Mouse (Mus musculus) kidney, postnatal 14 days (tissue): ENCODE measurements around the gene Sv2c.
"Not testable (repeated sequence)": the region's sequence is repeated elsewhere in the genome, so short reads cannot be mapped to it uniquely, and the experiment has no call there.

ENCODE experiments used
- DNase-seq: peaks from one replicate; pipeline ENCODE4 v3.0.0; 2022; ENCODE audit warnings: mixed read lengths

The Sv2c gene

DNA sequence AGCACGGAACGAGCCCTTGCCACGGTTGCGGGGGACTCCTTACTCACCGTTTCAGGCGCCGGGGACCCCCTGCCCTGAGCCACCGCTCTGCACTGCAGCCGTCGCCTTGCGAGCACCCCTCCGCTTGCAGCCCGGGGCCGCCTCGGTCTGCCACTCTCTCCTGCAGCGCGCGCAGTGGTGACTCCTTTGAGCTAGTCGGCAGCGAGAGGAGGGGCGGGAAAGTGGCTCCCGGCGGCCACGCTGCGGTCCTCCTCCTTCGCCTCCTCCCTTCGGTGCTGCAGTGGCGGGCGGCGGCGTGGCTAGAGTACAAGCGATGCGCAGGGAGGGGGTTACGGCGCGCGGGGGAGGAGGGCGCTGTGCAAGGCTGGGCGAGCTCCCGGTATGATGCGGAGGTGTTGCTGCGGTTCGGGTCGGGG is at the start of gene Sv2c:
Sv2c (minus strand) TSS at position 177 of the 416 bp plus-strand sequence.
- DNase-seq: peak; percentile 24

DNA sequence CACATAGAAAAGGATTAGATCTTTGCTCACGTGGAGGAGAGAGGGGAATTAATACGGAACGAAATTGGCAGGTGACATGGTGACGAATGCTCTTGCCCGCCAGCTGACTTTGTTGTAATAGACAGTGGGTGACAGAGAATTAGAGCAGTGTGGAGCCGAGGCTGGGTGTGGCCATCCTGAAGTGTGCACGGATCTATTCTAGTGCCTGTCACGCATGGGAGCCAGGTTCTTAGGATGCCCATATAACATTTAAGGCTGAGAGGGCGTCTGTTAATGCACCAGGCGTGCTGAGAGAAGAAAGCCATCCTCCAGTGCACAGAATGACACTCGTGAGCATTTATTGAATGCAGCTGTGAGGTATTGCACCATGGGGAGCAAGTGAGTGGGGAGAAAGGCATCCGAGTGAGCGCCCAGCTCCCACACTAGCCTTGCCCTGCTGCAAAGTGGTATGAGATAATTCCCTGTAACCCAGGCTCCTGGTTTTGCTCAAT is 48.3 kb upstream of the Sv2c start:
- no peak for DNase-seq

DNA sequence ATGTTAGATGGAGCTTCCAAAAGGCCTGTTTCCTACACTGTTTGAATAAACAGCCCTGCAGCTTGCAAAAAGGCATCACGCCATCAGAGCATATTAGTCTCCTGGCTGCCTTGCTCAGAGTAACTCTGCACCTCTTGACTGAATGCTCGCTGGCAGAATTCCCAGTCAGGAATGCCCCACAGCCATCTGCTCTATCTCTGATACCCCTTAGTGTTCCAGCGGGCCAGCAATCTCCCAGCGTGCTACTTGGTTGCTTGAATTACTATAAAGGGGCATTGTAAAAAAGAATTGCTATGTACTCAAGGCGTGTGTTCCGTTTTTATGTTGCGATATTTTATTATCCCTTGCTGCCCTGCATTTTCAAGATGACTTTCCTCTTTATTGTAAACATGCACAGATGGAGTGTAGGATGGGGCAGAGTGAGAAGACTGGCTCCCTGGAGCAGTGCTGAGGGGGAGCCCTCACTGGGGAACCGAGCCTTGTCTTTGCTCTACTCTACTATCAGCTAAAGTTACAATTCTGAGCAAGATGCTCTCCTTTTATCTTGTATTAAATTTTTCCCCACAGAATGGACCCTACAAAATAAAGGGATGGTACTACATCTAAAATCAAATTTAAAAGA is 43.3 kb upstream of the Sv2c start:
- no peak for DNase-seq

DNA sequence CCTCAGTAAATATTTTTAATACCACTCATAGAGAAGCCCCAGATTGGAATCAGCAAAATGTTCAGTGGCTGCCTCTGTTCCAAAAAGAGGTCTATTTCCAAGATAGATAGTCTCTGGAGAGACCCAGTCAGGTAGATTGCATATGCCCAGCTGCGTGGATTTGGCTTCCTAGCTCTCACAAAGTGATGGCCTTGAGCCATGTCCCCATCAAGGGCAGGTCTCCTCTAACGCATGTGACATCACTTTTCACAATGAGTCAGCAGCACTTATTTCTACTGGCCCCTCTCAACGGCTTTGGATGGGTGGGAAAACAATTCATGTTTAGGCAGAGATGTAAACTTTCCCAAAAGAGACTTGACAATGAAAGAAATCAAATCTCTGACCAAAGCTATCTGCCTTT is 41.3 kb upstream of the Sv2c start:
- no peak for DNase-seq

DNA sequence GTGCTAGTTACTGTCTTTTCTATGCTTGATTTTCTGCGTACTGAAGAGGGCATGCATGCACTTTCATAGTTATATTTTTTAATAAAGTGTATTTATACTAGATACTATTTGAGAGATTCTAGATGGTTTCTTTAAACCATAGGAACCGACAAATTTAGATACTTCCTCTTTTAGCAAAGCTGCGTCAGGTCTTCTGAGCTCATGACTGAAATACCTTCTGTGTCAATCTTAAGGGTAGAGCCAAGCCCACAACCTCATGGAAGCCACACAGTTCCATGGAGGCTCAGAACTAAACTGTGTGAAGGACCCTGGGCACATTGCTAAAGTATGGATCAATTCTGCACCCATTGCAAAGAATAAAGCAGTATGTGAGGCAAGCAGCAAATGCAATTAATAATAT is 39.9 kb upstream of the Sv2c start:
- no peak for DNase-seq

DNA sequence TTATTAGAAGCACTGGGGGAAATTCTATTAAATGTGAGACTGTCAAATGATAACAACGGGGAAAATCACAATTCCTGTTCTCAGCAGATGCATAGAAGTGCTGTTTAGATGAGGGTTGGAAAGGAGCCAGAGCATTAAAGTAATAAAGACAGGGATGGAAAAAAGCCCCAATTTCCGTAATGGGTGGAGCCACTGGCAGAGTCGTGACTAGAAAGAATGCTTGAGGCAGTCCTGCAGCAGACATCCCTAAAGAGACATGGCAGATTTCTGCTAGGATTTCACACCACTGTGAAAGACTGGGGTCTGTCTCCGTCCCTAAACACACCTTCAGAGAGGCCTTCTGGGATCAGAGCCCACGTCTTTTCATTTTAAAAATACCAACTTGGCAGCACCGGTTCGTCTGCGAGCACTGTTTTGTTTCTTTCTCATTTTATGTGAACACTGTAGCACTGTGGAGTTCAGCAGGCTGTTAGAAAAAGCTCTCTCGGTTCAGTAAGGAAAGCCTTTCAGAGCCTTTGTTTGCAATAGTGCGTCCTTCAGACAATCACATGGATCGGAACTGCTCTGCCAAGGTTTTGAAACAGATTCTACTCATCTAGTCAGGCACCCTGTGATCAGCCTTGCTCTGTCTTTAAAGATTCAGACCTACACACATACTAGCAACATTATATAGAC is 36.8 kb upstream of the Sv2c start:
- DNase-seq: no peak

DNA sequence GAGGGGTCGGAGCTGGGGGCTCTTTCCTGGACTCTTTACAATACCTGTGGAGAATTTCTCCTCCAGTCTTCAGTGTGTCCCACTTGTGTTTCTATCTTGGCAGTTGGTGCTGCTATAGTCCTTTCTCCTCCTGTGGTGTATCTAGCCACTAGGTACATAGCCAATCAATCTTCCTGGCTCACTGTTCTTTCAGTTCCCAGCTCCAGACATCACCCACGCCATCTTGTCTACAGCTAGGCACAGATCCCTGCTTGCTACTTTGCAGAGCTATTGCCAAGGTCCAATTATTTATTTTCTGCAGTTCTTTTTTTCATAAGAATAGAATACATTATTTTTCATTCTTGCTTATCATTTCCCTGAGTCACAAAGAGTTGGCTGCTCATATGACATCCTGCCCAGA is 34.2 kb upstream of the Sv2c start:
- no peak for DNase-seq

DNA sequence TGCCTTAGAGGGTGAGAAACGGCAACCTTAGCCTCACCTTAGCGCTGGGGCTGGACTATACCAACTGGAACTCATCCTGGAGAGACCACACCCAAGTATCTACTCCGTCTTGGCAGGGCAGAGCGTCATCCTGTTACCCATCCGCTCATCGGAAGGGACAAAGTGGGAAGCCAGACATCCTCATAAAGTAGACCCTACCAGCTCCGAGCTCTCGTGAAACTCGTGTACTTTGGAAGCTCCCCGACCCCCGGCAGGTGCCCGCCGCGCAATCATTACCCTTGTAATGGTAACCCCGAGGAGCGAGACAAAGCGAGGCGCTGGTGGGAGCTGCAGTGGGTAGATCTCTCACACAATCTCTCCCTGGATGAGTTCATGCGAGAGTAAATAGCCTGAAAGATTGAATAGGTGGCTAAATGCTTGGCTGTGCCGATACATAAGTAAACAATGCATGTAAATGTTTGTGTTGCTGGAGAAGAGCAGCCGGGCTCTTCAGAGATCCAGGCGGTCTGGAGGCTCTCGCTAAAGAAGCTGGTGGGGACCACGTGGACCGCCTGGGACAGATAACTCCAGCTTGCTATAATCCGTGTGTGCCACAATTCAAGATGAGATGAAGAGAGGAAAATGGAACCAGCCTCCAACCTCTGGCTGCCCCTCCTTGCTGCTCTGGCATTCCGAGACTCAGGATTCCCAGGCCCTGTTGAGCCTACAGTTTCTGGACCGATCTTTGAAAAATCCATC is 1.2 kb upstream of the Sv2c start:
- DNase-seq: no peak

DNA sequence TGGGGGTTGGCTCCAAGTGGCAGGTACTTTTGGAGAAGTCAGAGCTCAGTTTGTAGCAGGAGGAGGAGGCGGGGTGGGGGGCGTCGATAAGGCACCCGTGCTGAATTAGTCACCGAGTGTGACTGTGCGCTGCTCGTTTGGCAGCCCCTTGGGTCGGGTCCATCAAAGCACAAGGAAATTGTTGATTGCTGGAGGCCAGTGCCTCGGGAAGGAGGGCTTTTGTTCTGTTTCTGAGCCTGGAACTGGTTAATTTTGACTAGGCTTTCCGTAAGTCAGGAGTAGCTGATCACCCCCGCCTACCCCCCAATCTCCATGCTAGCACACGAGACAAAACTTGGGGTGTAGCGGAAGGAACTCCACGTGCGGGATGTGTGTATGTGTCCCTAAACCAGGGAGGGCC is 456 bp upstream of the Sv2c start:
- DNase-seq: no peak

DNA sequence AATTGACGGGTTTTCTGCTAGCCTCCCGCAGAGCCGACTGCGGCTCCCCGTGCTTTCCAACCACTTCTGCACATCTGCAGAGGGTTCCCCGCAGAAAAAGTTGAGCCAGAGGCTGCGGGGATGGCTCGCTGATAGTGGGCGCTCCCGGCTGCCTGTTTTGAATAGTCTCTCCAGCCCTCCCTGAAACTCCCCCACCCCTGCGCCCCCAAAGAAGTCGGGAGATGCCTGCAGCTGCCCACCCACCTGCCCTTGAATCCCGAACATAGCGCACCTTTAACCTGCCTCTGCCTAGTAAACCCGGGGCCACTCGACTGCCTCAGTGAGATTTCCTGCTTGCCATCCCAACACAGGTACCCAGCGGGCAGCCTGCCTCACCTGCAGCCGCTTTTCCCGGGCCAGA is 466 bp downstream of the Sv2c start:
- DNase-seq: no peak

DNA sequence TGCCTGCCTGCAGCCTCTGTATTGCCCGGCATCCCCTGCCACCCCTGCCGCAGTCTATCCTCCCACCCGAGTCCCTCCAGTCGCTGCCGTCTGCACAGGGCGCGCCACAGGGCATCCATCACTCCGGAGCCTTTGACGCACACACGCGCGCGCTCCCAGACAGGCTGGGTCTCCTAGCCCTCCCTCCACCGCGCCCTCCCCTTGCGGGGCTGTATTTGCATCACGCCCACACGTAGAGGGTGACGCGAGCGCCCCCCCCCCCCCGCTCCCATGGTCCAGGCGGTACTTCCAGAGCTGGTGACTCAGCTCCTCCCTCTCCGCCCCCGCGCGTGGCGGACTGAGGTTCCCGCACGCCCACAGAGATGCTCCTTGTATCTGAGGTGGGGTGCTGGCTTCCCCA is 1.3 kb downstream of the Sv2c start:
- DNase-seq: no peak

DNA sequence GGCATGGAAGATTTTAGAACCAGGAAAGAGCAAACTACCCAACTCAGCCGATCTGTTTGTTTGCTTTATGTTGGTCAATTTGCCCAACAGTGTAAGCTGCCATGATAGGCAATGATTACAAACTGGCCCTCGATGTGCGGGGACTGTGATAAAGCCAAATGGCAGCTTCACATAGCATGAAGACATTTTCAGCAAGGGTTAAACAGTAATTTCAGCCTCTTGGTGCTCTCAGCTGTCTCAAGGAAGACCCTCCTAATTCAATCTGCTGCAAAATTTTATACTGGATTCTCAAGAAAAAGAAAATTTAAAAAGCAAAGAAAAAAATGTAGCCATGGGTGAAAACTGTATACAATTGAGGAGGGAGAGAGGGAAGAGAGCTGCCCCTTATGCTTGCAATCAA is 3.3 kb downstream of the Sv2c start:
- DNase-seq: no peak

DNA sequence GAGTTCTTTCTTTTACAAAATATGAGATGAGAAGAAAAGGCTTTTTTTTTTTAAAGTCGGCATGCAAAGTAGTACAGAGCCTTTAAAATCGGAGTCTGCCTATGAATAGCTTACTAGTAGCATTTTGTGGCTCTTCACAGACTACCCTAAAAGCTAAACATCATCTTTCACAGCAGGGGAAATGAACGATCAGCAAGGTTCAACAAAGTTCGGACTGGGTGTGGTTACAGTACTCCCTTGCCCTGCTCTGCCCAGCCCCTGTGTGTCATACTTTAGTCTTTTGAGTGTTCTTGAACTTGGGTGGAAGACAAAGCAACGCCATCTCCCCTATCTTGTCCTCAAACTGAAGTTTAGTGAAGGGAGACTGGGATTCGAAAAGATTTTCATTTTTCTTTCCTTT is 5.7 kb downstream of the Sv2c start:
- DNase-seq: no peak

DNA sequence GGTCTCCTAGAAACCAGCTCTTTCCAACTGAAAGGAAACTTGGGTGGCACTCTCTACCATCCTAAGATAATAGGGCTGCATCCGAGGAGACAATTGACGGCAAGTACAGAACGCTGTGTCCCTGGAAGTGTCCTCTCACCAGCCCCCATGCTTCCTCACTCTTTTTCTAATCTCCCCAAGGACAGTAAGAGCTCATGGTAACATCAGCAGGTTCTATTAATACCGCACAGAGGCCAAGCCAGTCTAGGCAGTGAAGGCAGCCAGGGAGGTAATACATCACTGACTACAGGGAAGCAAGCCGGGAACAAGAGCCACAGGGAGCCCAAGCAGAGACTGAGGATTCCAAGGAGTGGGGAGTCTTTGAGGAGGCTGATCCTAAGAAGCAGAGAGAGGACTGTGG is 7.4 kb downstream of the Sv2c start:
- DNase-seq: no peak

DNA sequence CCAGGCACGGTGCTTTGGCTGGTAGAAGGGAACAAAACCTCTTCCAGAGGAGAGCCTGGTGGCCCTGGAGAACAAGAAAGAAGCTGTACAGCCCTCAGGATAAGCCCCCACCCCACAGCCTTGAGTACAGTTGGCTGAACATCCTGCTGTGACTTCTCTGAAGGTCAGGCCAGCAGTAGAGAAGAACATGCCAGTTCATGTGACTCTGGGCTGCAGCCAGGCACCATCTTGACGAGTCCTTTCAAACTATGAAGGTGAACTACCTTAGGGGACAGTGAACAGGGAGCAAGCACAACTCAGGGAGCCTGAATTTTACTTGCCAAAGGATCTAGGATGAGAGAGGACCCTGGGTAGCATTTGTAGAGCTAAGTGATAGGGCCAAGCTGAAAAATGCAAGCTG is 19.7 kb downstream of the Sv2c start:
- no peak for DNase-seq

DNA sequence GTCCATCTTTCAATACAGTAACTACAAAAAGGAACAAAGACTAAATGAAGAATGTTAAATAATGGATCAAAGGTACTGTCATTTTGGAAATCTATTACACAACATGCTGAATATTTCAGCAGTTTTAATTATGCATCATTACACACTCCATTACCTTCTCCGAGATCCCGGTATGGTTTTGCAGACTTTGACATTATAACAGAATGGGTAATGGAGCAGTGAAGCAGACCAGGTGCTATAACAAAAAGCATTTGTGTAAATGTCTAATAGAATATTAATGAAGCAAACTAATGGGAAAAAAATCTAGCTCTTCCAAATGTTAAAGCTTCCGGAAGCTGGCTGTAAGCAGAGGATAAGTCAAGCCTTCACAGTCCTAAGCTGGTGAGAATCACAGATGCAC is 21.6 kb downstream of the Sv2c start:
- no peak for DNase-seq

DNA sequence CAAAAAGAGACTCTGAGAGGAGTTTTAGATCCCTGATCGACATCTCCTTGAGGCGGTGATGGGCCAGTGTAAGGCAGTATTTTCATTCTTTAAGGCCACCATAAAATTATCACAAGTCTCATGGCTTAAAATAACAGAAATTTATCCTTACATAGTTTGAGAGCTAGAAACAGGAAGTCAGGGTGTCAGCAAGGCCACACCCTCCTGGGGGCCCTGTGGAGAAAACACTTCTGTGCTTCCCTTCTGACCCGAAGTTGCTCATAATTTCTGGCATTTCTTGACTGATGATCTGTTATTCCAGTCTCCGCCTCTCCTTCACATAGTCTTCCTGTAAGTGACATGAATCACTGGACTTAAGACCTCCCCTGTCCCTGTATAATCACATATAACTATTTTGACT is 26.0 kb downstream of the Sv2c start:
- no peak for DNase-seq

DNA sequence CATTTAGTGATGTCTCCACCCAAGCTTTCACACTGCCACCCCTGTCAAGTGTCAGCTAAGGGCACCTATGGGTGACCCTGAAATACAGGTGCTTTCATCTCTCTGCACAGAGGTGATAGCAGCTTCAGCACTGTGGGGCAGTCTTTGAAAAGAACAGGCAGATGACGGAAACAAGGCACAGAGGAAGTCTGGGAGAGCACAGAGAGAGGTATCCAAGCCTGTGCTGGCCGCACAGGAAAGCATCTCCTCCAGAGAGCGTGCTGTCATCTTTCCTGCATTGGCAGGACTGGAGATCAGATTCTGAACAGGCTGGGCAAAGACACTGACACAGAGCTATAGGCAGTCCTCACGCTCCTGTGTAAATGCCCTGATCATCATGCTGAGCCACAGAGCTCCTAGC is 41.4 kb downstream of the Sv2c start:
- no peak for DNase-seq

DNA sequence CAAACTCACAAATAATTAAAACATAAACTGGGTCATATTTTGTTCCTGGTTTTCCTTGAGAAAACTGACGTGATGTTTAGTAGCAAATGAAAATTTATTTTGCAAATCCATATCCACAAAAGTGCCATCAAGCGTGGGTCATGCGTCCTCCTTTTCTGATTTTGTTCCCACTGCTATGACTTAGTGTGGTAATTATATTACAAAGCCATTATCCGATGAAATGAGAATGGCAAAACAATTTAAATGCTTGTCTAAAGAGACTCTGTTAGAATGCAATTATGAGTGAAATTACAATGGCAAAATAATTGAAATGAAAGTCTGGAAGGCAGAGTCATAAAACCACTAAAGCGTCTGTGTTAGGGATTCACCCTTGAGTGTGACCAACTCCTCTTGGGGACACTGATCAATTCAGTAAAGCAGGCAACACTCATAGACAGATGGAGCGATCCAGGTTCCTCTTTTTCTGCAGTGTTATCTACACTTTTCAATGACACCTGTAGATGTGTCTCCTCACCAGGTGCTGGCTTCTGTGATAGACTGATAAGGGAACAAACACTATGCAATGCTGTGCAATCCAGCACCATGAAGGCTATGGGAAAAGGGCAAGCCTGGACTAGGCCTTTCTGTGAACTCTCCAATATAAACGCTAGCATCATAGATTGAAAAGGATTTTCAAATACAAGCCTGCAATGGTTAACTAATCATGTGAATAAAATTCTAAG is 46.6 kb downstream of the Sv2c start:
- DNase-seq: no peak

DNA sequence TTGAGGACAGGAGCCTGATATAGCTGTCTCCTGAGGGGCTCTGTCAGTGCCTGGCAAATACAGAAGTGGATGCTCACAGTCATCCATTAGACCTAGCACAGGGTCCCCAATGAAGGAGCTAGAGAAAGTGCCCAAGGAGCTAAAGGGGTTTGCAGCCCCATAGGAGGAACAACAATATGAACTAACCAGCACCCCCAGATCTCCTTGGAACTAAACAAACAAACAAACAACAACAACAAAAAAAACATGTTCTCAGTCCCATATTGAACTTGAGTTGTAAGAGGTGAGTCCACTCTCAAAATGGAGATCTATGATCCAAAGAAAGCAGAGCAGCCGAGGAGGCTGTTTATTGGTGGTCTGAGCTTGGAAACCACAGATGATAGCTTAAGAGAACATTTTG is 50.6 kb downstream of the Sv2c start, which contains the start of gene Gm17190:
Gm17190 (plus strand) TSS at position 301 of the 400 bp plus-strand sequence.
- DNase-seq: not testable (repeated sequence)

DNA sequence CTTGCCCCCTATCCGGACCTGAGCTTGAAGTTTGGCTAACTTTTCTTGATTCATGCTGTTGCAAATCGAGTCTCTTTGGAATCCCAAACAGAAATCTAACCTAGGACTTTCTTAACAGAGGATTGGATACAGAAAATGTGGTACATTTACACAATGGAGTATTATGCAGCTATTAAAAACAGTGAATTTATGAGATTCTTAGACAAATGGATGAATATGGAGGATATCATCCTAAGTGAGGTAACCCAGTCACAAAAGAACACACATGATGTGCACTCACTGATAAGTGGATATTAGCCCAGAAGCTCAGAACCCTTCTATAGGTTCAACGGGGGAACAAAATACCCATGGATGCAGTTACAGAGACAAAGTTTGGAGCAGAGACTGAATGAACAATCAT is 51.1 kb downstream of the Sv2c start, which contains the start of gene Gm20075:
Gm20075 (minus strand) TSS at position 101 of the 400 bp plus-strand sequence.
- DNase-seq: not testable (repeated sequence)

DNA sequence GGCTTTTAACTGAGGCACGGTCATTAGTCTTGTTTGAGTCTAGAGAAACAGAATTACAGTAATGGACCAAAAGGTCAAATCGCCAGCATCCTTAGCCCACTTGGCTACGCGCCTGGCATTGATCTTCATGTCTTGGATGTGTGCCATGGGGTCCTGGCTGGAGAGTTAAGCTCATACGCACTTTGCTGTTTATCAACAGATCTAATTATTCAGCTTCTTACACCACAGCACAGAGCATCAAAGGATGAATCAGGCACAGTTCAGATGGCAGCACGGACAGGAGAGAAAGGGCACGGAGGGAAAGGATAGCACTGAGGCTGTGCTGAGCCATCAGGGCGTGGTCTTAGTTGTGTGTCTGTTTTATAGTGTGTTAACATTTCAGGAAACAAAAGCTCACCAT is 58.8 kb downstream of the Sv2c start:
- no peak for DNase-seq

DNA sequence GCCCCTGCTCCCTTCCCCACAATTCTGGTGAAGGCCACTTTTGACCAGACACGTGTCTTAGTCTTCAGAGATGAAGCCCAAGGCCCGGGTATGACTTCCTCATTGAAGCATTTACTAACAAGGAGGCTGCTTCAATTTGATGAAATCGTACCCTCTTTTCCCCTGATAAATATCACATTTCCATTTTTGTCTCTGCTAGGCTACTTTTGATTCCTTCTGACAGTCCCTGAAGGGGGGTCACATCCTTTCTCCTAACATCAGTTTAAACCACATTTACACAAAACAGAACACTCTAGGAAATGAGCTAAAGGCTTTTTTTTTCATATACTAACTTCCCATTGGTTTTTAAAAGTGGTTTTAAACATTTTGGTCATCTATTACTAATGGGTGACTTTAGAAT is 79.6 kb downstream of the Sv2c start:
- no peak for DNase-seq
